Mouse (Mus musculus) liver, adult 2 months (tissue): ENCODE results near the gene Tmem50b. TPM values are rescaled to one million over a fixed set of nuclear protein-coding genes. Genes with fewer than 3 reads are reported as not detected.

Source experiments
- DNase-seq: peaks from one replicate; pipeline ENCODE4 v3.0.0-alpha.2; 2011; ENCODE audit warnings: low read depth, low spot score; ENCODE audit errors: extremely low read depth
- H3K27ac ChIP-seq: fragments of 200-500 bp; replicated peaks from 2 replicates; pipeline ENCODE4 v1.5.1; 2012; ENCODE audit warnings: low read depth, mild to moderate bottlenecking, control low read depth, inconsistent platforms, low read length; ENCODE audit not compliant: insufficient read depth
- H3K27me3 ChIP-seq: fragments of 200-500 bp; 2 replicates; pipeline ENCODE4 v1.6.1; 2012; ENCODE audit warnings: mild to moderate bottlenecking, moderate library complexity, low read length, inconsistent platforms; ENCODE audit not compliant: control insufficient read depth, insufficient read depth
- H3K36me3 ChIP-seq: fragments of 200-500 bp; 2 replicates; pipeline ENCODE4 v1.6.1; 2012; ENCODE audit warnings: low read length, inconsistent platforms; ENCODE audit not compliant: control insufficient read depth, insufficient read depth
- H3K4me1 ChIP-seq: fragments of 200-500 bp; 2 replicates; pipeline ENCODE4 v1.6.1; 2011; ENCODE audit warnings: low read length; ENCODE audit not compliant: control insufficient read depth, insufficient read depth
- H3K4me3 ChIP-seq: fragments of 200-500 bp; 2 replicates; pipeline ENCODE4 v1.5.1; 2011; ENCODE audit warnings: low read depth, mild to moderate bottlenecking, control low read depth, low read length, moderate library complexity; ENCODE audit not compliant: insufficient read depth
- H3K79me2 ChIP-seq: fragments of 200-500 bp; 2 replicates; pipeline ENCODE4 v1.6.1; 2012; ENCODE audit warnings: inconsistent platforms, mild to moderate bottlenecking, low read length, moderate library complexity; ENCODE audit not compliant: control insufficient read depth, insufficient read depth
- H3K9ac ChIP-seq: fragments of 200-500 bp; 2 replicates; pipeline ENCODE4 v1.6.1; 2012; ENCODE audit warnings: low read depth, mild to moderate bottlenecking, control low read depth, inconsistent platforms, low read length
- CTCF ChIP-seq: fragments of 200-500 bp; IDR thresholded peaks from 2 replicates; pipeline ENCODE4 v1.5.1; 2011; ENCODE audit warnings: low read depth, low read length, control low read depth
- POLR2A ChIP-seq: fragments of 200-500 bp; IDR thresholded peaks from 2 replicates; pipeline ENCODE4 v1.6.1; 2011; ENCODE audit warnings: low read length, control low read depth; ENCODE audit not compliant: insufficient read depth; ENCODE audit errors: extremely low read depth
- WGBS: fragments of 180-500 bp; shearing (Covaris S2); methylation state at CpG from one replicate; pipeline ENCODE4 v1.1.7; 2018; 5-methylcytosine and 5-hydroxymethylcytosine counted together
- polyA plus RNA-seq: library from polyadenylated mRNA; depleted of rRNA; stranded (reverse); fragments of >200 nt; gene quantifications from 2 replicates; pipeline ENCODE4 v1.2.3, GENCODE M21; 2012
- total RNA-seq: library from RNA; depleted of rRNA; stranded (reverse); fragments of >200 nt; gene quantifications from 2 replicates; pipeline ENCODE4 v1.2.3, GENCODE M21; 2014

Gene Tmem50b
- total and polyA plus RNA-seq, 2 experiments: 3.0 to 6.2 TPM

DNA sequence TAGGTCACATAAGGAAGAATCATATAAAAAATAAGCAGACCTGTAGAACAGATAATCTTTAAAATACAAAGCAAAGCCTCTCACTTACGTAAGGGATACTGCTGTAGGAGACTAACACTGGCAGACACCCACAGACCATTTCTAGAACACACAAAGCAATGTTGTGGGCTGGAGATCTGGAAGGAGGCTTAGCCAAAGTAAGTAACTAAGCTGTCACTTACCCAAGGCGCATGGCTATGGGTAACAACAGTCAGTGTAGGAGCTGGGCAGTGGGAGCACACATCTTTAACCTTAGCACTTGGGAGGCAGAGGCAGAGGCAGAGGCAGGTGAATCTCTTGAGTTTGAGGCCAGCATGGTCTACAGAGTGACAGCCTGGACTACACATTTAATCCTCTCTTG lies 42.0 kb upstream of the Tmem50b start:
- Histone ChIP-seq H3K4me1 (no peaks in the 10 kb centered on the region), H3K9ac (no peak overlapping the region), H3K36me3 (peaks cover 51% of the 10 kb centered on the region), H3K27ac (no peak overlapping the region), H3K27me3 (no peaks in the 10 kb centered on the region), H3K4me3 (no peak overlapping the region), H3K79me2 (no peaks in the 10 kb centered on the region; the same call in 1 of the 2 replicates)
- TF ChIP-seq CTCF: no peak
- TF ChIP-seq POLR2A: no peak
- no peak for DNase-seq
- 95% methylated on average over 2 of the region's 2 CpGs for WGBS

DNA sequence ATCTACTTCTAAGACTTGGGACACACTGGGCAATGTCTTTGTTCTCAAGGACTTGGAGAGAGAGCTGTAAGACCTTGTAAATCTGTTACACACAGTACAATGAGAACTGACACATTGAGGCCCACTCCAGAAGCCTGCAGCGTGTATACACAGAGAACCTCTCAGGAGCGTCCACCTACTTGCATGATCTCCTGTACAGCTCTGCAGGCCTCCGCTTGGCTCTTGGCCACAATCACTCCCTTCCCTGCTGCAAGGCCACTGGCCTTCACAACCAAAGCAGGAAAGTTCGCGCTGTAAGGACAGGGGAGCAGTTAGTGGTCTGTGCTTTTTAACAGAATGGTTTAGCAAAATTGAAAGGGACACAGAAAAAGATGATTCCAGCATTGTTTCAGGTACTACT lies 41.6 kb upstream of the Tmem50b start:
- H3K79me2 ChIP-seq: no peaks in the 10 kb centered on the region
- H3K4me3 ChIP-seq: no peak overlapping the region
- no peaks in the 10 kb centered on the region for H3K4me1 ChIP-seq
- no peak for DNase-seq
- no peak overlapping the region for H3K9ac ChIP-seq
- peaks cover 51% of the 10 kb centered on the region for H3K36me3 ChIP-seq
- H3K27ac ChIP-seq: no peak overlapping the region
- 90% methylated on average over 5 of the region's 5 CpGs for WGBS
- no peak for TF ChIP-seq CTCF
- TF ChIP-seq POLR2A: no peak
- no peaks in the 10 kb centered on the region for H3K27me3 ChIP-seq

DNA sequence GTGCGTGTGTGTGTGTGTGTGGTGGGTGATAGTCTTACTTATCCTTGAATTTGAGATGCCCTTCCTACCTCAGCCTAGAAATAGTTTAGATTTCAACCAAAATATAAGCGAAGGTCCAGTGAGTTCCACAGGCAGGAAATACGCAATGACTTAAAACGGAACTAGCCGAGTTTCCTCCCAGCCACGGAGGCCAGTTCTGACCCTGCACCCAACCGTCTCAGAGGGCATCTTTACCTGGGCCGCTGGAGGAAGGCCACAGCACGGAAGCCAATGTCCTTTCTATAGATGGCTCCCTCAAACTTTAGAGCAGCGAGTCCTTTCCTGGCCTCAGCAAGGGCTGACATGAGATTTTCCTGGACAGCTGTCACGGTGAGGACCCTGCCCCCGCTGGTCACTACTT lies 36.0 kb upstream of the Tmem50b start:
- H3K4me3 ChIP-seq: no peak overlapping the region
- WGBS: 85% methylated on average over 12 of the region's 12 CpGs
- no peaks in the 10 kb centered on the region for H3K27me3 ChIP-seq
- H3K4me1 ChIP-seq: no peaks in the 10 kb centered on the region; the same call in 1 of the 2 replicates
- DNase-seq: no peak
- H3K27ac ChIP-seq: no peak overlapping the region
- no peak overlapping the region for H3K9ac ChIP-seq
- no peak for TF ChIP-seq POLR2A
- no peak for TF ChIP-seq CTCF
- peaks cover 50% of the 10 kb centered on the region for H3K36me3 ChIP-seq
- no peaks in the 10 kb centered on the region for H3K79me2 ChIP-seq

DNA sequence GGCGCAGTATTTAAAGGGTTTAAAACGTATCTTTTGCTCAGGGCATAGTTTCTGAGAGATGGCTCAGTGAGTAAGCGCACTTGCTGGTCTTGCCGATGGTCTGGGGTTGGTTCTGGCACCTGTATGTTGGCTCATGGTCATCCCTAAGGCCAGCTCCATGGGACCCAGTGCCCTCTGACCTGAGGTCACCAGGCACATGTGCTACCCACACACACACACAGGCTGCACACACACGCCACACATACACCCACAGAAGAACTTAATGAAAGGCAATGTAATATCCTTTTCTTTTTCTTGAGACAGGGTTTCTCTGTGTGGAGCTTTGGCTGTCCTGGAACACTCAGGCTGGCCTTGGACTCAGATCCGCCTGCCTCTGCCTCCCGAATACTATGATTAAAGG lies 35.3 kb upstream of the Tmem50b start:
- Histone ChIP-seq H3K9ac (no peak overlapping the region), H3K27me3 (no peaks in the 10 kb centered on the region), H3K27ac (no peak overlapping the region), H3K36me3 (peaks cover 51% of the 10 kb centered on the region), H3K4me3 (no peak overlapping the region), H3K79me2 (no peaks in the 10 kb centered on the region), H3K4me1 (no peaks in the 10 kb centered on the region; the same call in 1 of the 2 replicates)
- 71% methylated on average over 7 of the region's 7 CpGs for WGBS
- TF ChIP-seq POLR2A (no peak), CTCF (no peak)
- peak; percentile 62 for DNase-seq

DNA sequence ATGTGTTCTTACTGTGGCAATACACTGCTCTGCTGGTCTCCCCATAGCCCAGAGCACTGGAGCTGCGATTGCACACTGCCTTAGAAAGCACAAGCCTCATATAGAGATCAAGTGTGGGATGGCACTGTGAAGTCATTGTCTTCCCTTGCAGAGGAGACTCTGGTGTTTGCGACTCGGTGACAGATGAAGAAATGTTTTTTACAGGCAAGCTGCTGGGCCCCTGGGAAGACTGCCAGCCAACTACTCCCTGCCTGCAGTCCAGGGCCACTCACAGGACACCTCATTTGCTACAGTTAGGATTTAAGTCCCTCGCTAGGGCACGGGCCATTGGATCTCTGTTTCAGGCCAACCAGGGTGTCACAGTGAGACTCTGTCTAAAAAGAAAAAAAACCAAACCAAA lies 34.8 kb upstream of the Tmem50b start:
- H3K79me2 ChIP-seq: no peaks in the 10 kb centered on the region
- no peaks in the 10 kb centered on the region; the same call in 1 of the 2 replicates for H3K4me1 ChIP-seq
- H3K36me3 ChIP-seq: peaks cover 50% of the 10 kb centered on the region
- TF ChIP-seq POLR2A: no peak
- no peak for TF ChIP-seq CTCF
- no peak overlapping the region for H3K4me3 ChIP-seq
- peak; percentile 28 for DNase-seq
- WGBS: 80% methylated on average over 5 of the region's 5 CpGs
- no peak overlapping the region for H3K27ac ChIP-seq
- H3K27me3 ChIP-seq: no peaks in the 10 kb centered on the region
- H3K9ac ChIP-seq: no peak overlapping the region

DNA sequence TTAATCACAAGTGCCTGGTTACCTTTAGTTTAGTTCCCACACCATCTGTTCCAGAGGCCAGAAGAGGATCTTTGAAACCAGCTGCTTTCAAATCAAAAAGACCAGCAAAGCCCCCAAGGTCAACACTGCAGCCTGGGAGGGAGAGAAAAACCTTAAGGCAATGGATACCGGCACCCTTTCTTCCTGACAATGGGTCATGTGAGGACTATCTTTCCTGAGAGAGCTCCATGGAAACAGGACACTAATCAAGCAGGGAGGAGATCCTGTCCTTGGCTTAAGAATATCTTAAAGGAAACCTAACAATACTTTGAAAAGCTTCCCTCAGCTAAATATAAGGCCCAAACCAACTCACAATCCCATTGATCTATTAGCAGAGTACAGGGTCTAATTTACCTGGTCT lies 33.0 kb upstream of the Tmem50b start:
- H3K4me3 ChIP-seq: no peak overlapping the region
- TF ChIP-seq POLR2A (no peak), CTCF (no peak)
- 81% methylated on average over 1 of the region's 1 CpGs for WGBS
- DNase-seq: no peak
- no peaks in the 10 kb centered on the region; the same call in 1 of the 2 replicates for H3K4me1 ChIP-seq
- H3K36me3 ChIP-seq: peaks cover 44% of the 10 kb centered on the region
- H3K27ac ChIP-seq: no peak overlapping the region
- no peaks in the 10 kb centered on the region for H3K27me3 ChIP-seq
- no peaks in the 10 kb centered on the region for H3K79me2 ChIP-seq
- no peak overlapping the region for H3K9ac ChIP-seq
